Mouse (Mus musculus) common myeloid progenitor, adult 5-6 weeks (primary cell): ENCODE measurements around the gene Olfr1269. TPM values are rescaled to one million over a fixed set of nuclear protein-coding genes. Genes with fewer than 3 reads are reported as not detected.

Source experiments
- ATAC-seq: replicated peaks from 2 replicates; pipeline ENCODE4 v1.8.0; 2016; ENCODE audit warnings: low read depth, mild to moderate bottlenecking, moderate TSS enrichment, inconsistent platforms; ENCODE audit not compliant: poor library complexity, severe bottlenecking
- total RNA-seq: library from RNA; stranded (forward); fragments of 200-1000, 187-1606 nt; gene quantifications from 2 replicates; pipeline ENCODE4 v1.2.3, GENCODE M21; 2017

Gene Olfr1269
- not detected in 2 replicates for total RNA-seq

DNA sequence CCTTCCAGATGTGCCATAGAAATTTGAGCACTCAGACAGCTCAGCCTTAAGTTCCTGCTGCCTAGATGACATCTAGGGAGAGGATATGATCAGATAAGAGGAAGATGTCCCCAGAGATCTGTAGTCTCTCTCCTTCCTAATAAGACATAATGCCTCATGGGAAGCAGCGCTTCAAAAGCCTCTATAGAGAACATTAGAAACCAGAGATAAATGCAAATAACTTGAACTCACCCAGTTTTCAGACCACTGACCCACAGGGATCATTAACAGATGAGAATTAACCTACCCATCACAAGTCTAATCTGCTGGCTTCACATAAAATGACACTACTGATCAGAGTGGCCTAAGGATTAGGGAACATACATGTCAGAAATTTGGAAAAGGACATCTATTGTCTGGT lies at the start of gene Olfr1269:
Gene Olfr1269 (minus strand): TSS at position 101 of the 400 bp plus-strand sequence.
- no peak for ATAC-seq

- no peak for ATAC-seq
These were observed 32.7 kb upstream of the Olfr1269 start for GRCm38 (mm10) chr2:90153916-90154315.

DNA sequence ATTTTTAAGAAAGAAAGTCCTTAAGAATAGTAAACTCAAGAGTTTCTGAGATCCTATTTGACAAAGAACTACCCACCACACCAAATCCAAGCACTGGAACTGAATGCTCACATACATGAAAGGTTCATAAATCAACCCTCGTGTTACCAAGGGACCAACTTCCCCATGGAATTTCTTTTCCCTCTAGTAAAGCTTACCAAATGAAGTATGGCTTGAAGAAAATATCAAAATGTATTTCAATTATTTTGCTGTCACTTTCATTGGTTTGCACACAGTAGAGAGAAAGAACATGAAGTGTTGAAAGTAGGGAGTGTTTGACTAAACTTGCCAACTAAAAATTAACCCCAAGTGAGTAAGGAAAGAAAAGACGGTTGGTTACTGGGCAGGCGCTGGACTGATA lies 31.8 kb upstream of the Olfr1269 start, which contains the start of gene Olfr1270:
Gene Olfr1270 (minus strand): TSS at position 101 of the 400 bp plus-strand sequence.
- ATAC-seq: no peak

DNA sequence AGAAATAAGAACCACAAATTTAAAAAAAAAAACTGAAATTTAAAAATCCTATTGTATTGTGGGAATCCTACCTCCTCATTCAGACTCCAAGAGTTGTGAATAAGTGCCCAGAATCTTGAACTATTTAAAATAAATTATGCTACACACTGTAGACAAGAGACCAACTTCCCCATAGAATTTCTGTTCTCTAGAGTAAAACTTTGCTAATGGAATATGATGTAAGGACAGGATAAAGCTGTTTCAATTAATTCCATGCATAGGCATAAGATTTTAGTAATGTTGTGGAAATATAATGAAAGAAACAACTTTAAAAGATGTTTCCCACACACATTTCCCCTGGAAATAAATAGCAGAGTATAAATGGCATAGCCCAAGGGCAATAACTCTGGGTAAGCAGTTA lies 21.0 kb upstream of the Olfr1269 start, which contains the start of gene Olfr32:
Gene Olfr32 (minus strand): TSS at position 101 of the 400 bp plus-strand sequence.
- ATAC-seq: no peak

DNA sequence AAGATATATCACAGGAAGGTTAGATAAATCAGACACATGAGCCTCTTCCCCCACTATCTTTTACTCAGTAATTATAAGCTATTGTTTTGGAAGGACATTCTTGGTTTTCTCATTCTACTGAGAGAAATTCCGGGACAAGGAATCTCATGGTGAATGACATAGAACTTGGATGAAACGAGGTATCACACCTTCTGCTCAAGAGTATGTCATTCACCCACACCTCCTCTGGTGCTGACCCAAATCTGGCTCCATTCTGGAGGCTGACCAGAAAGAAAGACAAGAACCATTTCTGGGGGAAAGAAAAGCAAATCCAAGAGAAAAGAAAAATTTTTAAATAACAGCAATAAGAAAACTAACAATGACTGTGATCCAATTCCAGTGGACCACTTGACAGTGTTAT lies 51.1 kb downstream of the Olfr1269 start:
- ATAC-seq: no peak

Other genes starting within 250 kb of the Olfr1269 start
- gene Olfr1257, start 243.0 kb downstream of the Olfr1269 start, total RNA-seq: not detected in 2 replicates
- not detected in 2 replicates for gene Olfr1258, start 194.1 kb downstream of the Olfr1269 start, total RNA-seq
- gene Olfr1259, start 172.7 kb downstream of the Olfr1269 start, total RNA-seq: not detected in 2 replicates
- gene Olfr1260, start 147.1 kb downstream of the Olfr1269 start, total RNA-seq: not detected in 2 replicates
- not detected in 2 replicates for gene Olfr1261, start 130.2 kb downstream of the Olfr1269 start, total RNA-seq
- gene Olfr1262, start 121.3 kb downstream of the Olfr1269 start, total RNA-seq: not detected in 2 replicates
- gene Olfr1263, start 109.3 kb downstream of the Olfr1269 start, total RNA-seq: not detected in 2 replicates
- not detected in 2 replicates for gene Olfr1264, start 95.8 kb downstream of the Olfr1269 start, total RNA-seq
- gene Olfr1265, start 86.1 kb downstream of the Olfr1269 start, total RNA-seq: not detected in 2 replicates
- not detected in 2 replicates for gene Olfr140, start 57.8 kb downstream of the Olfr1269 start, total RNA-seq
- gene Olfr32, start 20.9 kb upstream of the Olfr1269 start, total RNA-seq: not detected in 2 replicates
- gene Olfr1270, start 31.7 kb upstream of the Olfr1269 start, total RNA-seq: not detected in 2 replicates
- not detected in 2 replicates for gene Olfr1506, start 103.1 kb upstream of the Olfr1269 start, total RNA-seq
- gene Olfr142, start 136.2 kb upstream of the Olfr1269 start, total RNA-seq: not detected in 2 replicates
- not detected in 2 replicates for gene Olfr1271, start 149.6 kb upstream of the Olfr1269 start, total RNA-seq
- gene Olfr1272, start 171.4 kb upstream of the Olfr1269 start, total RNA-seq: not detected in 2 replicates
- gene Gm13769, start 200.8 kb upstream of the Olfr1269 start, total RNA-seq: not detected in 2 replicates